Mouse (Mus musculus): ENCODE results near the gene Ndufb7.

- no peak for TF ChIP-seq EP300 (IDR thresholded peaks at IDR 0.05; ENCODE audit: insufficient read depth, low read depth, low read length)
- TF ChIP-seq CTCF (IDR thresholded peaks at IDR 0.05; ENCODE audit: low read depth, low read length), result no peak
These were observed 46.0 kb upstream of the Ndufb7 start for GRCm38 (mm10) chr8:83520432-83520831.

All from ES-Bruce4 (cell line).